Mouse (Mus musculus) thymus, postnatal 10 days (tissue): ENCODE data around the gene Pola2.

Source experiments
- DNase-seq, 2 experiments: peaks; one replicate each; pipeline ENCODE4 v3.0.0; 2021; ENCODE audit warnings: low spot score in 2 of 2

Pola2 gene

DNA sequence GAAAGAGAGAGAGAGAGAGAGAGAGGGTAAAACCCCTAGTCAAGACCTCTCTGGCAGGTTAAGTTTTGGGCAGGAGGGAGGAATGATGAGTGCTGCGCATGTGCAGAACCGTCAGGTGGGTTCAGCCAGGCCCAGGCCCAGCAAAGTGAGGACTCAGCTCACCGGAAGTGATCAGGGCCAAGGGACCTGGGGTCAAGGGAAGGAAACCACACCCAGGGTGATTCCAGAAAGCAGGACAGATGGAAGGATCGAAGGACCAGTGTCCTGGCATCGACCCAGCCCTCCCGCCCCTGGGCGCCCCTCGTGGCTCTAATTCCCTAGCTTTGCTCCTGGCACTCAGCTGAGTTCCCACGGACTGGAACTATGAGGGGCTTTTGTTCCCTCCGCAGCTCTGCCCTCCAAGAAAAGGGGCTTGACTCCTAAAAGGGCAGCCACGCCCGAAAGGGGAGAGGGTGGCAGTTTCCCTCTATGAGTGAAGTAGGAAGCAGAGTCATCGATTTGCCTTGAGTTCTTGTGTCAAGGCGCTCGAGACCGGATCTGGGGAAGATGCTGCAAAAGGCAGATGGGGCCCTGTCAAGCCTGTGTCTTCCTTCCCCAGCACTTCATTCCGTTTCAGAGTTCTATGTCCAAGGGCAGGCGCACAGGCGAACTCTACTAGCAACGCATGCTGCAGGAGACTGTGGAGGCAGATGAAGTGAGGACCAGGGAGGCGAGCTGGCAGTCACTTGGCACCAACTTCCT lies 26.7 kb downstream of the Pola2 start:
- DNase-seq: no peak

DNA sequence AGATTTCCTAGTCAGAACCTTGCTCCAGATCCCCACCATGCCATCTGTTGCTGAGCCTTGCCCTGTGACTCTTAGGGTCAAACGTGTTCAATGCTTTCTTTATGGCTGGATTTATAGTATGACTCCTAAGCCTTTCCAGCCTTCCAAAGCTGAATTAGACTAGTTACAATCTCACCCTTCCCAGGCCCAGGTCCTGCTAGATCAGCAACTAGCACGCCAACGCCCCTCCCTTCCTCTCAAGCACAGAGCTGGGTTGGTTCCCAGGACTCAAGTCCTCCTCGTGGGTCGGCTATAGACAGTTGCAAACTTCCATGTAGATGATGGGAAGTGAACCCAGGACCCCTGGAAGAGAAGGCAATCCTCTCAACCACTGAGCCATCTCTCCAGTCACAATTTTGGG lies 28.3 kb downstream of the Pola2 start:
- no peak for DNase-seq

DNA sequence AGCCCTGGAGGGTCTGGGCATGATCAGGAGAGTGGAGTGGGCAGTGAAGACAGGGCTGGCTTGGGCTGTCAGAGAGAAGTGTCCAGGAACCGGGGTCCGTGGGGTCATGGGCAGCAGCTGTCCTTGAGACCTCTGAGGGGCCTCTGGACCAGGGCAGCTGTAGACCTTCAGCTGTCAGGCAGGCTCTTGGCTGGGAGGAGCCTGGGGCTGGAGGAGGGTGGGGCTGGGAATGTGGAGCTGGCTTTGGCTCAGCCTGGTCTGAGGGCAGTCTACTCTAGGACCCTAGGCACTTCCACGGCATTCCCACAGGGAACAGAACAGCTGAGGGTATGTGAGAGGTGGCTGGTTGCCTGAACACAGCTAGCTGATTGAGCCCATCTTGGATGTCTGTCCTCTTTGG lies 28.7 kb downstream of the Pola2 start:
- no peak for DNase-seq

DNA sequence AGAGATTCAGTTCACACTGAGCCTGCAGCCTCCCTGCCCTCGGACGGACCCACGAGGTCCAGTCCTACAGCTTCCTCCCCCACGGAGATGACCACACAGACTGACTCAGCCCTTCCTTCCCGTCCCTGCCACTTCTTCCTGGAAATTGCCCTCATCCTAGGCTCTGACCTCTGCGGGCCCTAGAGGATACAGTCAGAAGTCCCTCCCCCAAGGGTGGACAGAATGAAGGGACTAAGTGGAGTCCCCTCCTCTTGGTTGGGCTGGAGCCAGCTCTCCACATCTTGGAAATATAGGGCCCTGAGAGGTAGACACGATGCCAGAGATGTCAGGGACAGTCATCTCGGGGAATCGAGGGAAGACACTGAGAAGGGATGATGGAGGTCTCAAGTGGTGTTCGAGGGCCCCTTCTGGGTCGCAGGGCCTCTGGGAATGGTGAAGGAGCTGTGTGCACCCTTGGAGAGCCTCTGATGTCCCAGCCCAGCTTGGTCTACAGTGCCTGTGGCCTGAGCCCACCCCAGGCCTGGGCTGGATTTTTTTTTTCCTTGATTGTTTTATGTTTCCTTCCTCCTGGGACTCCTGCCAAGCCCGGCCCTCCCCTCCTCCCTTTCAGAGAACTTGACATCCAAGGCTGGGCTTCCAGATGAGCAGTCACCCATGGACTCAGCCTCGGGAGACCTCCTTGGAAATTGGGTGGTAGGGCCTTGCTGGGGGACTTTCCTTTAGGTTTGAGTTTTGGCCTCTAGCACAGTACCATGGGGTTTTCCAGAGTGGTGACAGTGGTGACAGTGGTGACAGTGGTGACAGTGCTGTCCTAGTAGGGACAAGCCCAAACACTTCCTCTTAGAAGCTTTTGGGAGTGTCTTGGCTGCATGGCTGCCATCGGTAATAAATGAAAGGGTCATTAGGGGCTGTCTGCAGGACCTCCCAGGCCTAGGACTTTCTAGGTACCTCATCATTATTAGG lies 34.1 kb downstream of the Pola2 start:
- DNase-seq: no peak

DNA sequence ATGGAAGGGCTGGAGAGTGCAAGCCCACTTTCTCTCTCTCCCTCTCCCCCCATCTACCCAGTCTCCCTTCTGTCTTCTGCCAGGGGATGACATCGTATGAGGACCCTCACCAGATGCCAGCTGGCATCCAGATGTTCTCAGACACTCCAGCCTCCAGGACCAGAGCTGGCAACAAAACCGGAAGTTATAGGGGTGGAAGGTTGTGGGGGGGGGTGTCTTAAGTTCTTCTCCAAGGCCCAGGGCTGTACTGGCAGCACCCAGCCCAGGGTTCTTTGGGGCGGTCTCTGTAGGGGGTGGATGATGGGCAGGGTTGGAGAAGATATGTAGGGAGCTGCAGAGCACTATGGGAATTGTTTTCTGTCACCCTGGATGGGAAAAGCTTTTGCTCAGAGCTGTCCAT lies 35.5 kb downstream of the Pola2 start:
- no peak for DNase-seq

DNA sequence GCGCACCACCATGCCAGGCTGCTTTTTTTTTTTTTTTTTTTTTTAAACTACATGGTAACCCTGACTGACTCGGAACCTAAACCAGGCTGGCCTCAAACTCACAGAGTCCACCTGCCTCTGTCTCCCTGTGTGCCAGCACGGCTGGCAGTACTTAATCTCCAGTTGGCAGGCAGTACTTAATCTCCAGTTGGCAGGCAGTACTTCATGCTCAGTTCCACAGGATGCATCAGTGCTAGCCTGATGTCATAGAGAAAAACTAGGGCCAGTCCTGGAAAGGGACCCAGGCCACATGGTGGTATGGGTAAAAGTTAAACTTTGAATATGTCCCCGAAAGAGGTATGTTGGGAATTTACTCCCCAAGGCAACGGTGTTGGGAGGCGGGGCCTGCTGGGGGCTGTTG lies 35.9 kb downstream of the Pola2 start:
- no peak for DNase-seq

DNA sequence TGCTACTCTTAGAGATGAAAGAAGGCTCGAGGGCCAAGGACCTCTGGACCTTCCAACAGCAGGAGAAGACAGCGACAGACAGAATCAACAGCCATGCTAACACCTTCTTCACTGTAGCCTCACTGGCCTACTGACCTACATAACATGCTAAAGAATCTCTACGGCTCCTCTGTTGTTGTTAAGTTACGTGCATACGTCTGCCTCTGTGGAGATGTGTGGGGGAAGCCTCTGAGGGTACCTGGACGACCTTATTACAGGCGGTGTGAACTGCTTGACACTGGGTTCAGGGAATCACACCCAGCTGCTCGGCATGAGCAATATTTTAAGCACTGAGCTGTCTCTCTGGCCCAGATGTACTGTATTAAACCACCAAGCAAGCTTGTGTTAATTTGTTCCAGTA lies 36.5 kb downstream of the Pola2 start:
- no peak for DNase-seq

DNA sequence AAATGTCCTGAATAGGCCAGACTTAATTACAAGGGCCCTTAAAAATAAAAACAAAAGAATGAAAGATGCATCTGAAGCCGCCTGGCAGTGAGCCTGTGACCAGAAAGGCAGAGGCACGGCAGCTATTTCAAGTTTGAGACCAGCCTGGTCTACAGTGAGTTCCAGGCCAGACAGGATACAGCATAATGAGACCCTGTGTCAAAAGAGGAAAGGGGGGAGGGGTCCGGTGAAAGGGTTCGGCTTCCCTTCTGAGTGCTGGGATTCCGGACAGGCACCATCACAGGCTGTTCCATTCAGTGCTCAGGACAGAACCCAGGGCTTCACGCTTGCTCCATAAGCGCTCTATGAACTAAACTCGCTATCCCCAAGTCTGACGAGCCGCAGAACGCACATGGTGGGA lies 37.0 kb downstream of the Pola2 start:
- DNase-seq: no peak

DNA sequence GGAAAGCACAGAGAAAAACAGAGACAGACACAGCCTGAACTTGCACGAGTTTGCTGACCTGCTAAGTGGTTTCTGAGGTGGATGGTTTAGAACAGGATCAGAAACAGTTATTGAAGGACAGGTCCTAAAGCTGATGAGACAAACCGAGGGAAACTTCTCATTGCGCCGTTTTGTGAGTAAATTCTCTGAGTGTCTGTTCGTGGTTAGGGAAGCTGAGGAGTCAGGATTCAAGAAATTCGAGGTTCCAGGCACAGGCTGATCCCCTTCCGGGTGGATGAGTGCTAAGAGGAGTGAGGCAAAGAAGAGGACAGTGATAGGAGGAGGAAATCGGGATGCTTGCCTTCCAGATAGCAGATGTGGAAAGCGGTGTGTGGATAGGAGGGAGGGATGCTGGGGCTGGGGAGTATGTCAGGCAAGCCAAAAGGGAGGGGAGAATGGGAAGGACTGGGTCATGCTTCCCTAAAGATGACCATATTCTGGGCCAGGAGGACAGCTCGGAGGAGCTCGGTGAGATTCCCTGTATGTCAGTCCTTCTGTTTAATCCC lies 38.6 kb downstream of the Pola2 start:
- DNase-seq: no peak

DNA sequence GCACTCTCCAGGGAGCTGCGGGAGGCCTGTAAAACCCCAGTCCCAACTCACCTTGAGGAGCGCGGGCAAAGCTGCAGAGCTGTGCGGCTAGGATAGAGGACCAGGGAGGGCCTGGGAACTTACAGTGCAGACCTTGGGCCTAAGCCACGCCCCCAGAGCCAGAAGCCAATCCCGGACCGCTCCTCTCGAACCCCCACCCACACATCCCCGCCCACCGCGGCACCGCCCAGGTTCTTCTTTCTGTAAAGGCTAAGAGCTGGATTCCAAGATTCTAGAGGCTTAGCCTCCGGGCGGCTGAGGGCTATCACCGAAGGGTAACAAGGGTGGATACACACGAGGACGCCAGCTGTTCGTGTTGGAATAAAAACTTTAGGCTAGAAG lies 39.3 kb downstream of the Pola2 start, which contains the start of gene Cdc42ep2:
Gene Cdc42ep2 (minus strand): TSS at position 104 of the 381 bp plus-strand sequence.
- peak; percentile 87 to 94 for DNase-seq

DNA sequence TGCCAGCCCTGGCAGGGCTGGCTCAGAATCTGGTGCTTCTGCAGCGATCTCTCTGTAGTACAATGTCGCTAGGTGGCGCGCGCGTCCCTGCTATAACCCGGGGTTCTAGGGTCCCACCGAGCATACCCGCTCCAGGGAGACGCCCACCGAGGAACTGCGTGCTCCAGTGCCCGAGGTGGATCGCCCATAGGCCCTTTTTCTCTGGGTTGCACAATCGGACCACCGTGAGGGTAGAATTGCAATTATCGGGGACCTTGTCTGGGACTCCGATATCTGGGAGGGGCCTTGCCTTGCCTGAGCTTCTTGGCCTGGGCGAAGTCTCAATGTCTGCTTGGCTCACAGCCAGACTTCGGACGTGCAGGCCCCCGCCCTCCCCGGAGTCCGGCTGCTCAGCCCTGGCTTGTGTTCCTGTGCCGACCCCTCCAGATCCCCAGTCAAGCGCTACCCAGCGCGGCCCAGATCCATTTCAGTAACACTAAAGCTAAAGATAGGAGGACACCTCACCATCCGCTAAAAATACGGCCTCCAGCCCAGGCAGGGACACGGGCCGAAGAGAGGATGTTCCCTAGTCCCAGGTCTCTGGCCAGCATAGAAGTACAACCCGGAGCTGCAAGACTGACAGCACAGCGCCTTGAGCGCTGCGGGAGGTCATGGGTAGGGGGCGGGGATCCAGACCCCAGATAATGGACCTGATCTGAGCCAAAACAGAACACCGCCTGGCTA lies 39.9 kb downstream of the Pola2 start:
- DNase-seq: peak; percentile 79 to 96

DNA sequence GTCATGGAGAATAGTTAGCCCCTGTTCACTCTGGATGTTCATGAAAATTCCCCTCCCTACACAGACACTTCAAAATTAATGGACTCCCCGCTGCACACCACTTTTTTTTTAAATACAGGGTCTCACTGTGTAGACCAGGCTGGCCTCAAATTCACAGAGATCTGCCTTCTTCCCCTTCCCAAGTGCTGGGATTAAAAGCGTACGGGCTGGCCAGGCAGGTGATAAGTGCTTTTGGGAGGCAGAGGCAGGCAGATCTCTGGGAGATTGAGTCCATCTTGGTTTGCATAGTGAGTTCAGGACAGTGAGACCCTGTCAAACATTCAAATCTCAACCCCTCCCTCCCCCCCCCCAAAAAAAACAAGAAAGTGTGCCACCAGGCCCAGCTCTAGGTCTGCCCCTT lies 41.0 kb downstream of the Pola2 start:
- no peak for DNase-seq

DNA sequence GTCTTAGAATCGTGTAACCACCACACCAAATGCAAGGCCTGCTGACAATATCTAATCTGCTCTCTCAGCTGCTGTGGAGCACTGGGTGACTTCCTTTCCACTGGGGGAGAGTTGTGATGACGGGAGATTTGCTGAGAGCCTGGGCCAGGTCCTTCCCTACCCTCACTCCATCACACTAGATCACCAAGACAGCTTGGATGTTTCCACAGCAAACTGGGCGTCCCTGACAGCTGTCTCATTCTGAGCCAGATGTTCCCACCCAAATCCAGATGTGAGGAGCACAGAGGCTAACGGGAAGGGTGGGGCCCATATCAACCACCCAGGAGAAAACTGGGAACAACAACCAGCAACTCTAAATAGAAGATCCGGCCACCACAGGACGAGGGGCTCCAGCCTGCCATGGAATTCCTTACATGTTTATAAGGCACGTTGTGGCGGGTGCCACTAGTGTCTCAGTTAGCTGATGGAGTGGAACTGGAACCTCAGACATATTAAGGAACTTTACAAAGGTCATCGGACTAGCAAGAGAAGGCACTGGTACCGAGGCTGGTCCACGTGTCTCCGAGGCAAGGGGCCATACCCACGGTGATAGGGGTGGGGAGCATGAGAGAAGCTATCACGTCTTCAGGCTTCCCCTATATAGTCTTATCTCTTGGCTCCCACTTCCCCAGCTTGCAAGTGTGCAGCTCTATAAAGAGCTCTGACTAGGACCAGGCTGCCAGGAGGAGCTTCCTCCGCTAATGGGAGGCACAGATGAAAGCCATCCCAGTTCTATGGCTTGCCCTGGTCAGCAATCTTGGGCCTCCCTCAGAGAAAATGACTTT lies 41.7 kb downstream of the Pola2 start:
- DNase-seq: no peak

DNA sequence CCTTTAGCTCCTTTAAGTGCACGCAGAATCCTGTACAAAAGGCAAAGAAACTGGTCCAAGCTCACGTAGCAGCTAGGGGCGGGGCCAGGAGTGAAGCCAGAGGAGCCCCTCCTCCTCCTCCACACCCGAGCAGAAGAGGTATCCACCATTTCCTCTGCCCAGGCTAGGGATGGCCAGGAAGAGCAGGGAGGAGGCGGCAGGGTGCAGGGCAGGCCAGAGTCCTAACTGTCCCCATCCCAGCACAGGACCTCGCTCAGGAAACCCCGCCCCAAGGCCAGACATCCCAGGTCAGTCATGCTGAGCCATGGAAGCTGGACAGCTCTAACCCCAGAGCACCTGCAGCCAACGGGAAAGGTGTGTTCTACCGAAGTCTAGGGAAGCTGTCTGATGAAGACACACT lies 42.3 kb downstream of the Pola2 start:
- DNase-seq: no peak

DNA sequence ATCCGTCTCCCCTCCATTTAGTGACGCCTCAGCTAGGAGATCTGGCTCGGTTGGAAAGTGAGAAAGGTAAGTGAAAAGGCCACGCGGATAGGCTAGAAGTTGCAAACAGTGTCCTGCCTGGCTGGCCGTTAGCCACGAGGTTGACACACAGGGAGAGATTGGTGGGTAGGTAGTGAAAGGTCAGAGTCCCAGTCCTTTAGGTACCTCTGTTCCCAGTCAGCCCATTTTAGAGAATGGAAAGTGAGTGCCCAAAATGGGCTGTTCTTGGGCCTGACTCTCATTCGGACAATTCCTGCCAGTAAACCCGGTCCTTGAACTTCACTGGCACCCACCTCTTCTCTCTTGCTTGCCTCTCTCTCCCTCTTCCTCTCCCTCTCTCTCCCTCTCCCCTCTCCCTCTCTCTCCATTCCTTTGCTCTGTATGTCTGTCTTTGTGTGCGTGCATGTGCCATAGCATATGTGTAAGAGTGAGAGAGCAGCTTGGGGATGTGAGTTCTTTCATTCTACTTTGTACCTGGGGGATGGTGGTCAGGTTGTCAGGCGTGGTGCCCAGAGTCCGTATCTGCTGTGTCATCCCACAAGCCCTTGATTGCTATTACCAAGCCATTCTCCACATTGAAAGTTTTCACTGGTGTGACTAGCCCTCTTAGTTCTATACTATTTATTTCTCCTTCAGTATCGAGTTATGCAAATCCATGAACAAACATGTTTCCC lies 50.8 kb downstream of the Pola2 start, which contains the start of gene Dpf2:
Gene Dpf2 (minus strand): TSS at position 4 of the 713 bp plus-strand sequence.
- no peak for DNase-seq

DNA sequence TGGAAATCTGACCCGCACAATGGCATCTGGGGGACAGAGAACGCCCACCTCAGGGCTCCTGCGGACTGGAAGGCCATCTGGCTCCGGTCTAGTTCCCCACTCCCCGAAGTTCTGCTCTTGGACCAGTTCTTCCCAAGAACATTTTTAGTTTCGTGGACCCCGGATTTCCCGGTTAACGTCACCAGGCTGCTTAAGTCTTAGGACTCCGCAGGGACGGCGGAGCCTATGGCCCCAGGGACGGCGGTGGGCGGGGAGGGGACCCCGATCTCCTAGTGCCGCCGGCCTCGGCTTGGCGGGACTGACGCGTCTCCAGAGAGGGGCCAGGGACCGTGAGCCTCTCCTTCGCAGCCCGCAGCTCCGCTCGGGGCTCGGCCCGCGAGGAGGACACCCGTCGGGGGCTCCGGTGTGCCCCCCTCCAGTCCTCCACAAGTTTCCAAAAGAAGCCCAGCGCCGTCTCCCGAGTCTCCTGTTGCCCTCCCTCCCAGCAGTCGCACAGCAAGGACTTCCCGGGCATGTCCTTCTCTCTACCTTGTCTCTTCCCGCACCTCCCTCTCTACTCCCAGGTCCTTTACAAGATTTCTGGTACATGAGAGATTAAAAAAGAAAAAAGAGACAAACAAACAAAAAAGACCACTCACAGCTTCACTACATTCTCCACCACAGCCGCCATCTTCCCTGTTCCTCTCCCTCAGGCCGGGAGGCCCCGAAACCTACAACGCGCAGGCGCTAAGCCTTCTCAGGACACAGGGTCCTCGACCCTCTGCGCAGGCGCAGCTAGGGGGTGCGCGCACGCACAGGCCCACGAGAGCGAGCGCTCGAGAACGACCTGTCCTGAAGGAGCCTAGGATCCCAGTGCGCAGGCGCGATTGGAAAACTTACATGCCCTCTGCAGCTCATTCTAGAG lies 51.6 kb downstream of the Pola2 start:
- DNase-seq: peak; percentile 98 to 99

DNA sequence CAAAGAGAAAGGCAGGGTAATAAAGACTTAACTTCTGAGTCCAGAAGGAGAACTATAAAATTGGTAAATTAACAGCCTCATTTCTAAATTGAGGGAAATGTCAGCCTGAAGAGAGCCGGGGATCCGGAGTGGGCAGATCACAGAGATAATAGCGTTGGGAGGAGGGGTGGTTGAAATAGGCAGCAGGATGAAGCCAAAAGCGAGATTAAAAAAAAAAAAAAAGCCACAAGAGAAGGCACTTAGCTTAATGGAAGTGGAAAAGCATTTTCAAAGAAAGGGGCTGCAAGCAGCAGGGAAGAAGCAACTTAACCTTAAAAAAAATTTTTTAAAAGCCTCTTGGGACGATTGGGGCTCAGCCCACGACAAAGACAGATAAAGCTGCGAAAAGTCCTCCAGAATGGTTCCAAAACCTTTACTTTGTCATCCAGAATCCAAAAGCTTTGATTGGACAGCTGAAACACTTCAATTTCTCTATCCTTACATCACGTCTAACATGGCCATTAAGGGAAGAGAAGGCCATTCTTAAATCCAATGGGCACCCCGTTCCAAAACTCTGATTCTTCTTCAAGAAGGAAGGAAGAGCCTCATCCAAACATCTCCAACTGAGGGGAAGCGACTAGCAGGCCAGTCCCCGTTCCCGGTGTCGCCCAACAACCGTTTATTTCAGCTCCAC lies 52.4 kb downstream of the Pola2 start:
- DNase-seq: no peak

DNA sequence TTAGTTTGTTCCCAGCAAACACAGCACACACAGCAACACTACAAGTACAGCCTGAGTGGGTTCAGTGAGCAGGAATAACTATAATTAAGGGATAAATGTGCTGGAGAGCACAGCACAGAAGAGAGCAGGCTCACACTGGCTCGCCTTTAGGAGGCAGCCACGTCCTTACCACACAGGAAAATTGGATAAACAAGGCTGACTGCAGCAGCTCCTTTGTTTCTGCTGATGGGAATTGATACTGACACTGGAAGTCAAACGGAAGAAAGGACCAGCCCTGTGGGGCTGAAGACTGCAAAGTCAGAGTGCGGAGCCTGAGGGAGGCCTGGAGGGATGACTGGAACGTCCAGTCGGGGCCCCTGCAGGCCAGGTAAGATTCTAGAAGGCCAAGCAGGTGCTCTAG lies 53.8 kb downstream of the Pola2 start:
- no peak for DNase-seq

DNA sequence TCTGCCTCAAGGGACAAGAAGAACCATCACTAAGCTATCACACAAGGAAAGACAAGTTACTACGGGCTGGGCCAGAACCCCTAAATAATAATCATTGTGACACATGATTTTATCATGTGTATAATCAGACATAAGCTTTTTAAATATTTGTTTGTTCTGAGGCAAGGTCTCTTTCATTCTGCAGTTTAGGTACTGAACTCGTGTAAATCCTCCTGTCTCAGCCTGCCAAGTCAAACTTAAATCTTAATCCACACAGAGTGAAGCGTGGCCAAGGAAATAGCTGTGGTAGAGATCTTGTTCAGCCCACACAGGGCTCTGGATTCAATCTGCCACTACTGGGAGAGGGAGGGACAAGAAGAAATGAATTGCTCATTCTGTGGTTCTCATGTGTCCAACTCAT lies 56.7 kb downstream of the Pola2 start:
- DNase-seq: no peak
